Mouse (Mus musculus): Measurements from ENCODE around the gene Klk1.
"Not testable (repeated sequence)": the region's sequence is repeated elsewhere in the genome, so short reads cannot be mapped to it uniquely, and the experiment has no call there.

The Klk1 gene

DNA sequence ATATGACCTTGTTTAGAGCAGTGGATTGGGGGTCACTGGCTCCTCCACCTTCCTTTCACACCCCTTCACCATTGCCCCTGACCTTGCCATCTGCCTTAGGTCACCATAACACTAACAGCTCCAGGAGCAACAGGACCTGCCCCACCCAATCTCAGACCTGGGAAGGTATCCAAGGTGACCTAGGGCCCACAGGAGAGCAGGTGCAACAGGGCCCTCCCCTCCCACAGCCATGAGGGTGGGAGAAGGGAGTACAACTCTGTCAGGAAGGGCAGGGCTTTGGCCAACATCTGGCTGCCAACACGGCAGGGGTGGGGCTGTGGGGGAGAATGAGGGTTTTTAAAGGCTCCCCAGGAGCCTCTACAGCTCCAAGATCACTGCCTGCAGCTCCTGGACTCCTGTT is at the start of gene Klk1:
TSS of gene Klk1 (plus strand) at position 285 of the 400 bp plus-strand sequence.
- DNase-seq (ENCODE audit: low read depth, low spot score) = peak; percentile 83

- DNase-seq (ENCODE audit: low read depth, low spot score) = peak; percentile 56
Measured at GRCm38 (mm10) chr7:44179299-44180045, 45.7 kb upstream of the Klk1 start.

GRCm38 (mm10) chr7:44186516-44186915 is 38.6 kb upstream of the Klk1 start:
- peak; percentile 7 for DNase-seq (ENCODE audit: low read depth, low spot score)

- DNase-seq (ENCODE audit: low read depth, low spot score) = not testable (repeated sequence)
Measured at GRCm38 (mm10) chr7:44187936-44188335, 37.2 kb upstream of the Klk1 start, which contains the start of gene Klk1b24. Gene Klk1b24, plus strand, starts transcription at chr7:44188236.

GRCm38 (mm10) chr7:44193466-44193865 is 31.7 kb upstream of the Klk1 start:
- DNase-seq (ENCODE audit: low read depth, low spot score) = not testable (repeated sequence)

GRCm38 (mm10) chr7:44197891-44198290 is 27.3 kb upstream of the Klk1 start, which contains the start of gene Klk1b3:
Gene Klk1b3, plus strand, starts transcription at chr7:44198191.
- DNase-seq (ENCODE audit: low read depth, low spot score) = no peak

DNA sequence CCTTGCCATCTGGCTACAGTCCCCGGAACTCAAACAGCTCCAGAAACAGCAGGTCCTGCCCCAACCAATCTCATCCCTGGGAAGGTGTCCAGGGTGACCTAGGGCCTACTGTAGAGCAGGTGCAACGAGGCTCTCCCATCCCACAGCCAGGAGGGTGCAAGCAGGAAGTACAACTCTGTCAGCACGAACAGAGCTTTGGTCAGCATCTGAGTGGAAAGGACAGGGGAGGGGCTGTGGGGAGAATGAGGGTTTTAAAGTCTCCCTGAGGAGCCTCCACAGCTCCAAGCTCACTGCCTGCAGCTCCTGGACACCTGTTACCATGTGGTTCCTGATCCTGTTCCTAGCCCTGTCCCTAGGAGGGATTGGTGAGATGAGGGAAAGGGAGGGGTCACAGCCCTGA is 18.0 kb upstream of the Klk1 start, which contains the start of gene Klk1b4:
TSS of gene Klk1b4 (plus strand) at position 301 of the 400 bp plus-strand sequence.
- DNase-seq (ENCODE audit: low read depth, low spot score) = not testable (repeated sequence)

GRCm38 (mm10) chr7:44208307-44208706 is 16.9 kb upstream of the Klk1 start:
- no peak for DNase-seq (ENCODE audit: low read depth, low spot score)

DNA sequence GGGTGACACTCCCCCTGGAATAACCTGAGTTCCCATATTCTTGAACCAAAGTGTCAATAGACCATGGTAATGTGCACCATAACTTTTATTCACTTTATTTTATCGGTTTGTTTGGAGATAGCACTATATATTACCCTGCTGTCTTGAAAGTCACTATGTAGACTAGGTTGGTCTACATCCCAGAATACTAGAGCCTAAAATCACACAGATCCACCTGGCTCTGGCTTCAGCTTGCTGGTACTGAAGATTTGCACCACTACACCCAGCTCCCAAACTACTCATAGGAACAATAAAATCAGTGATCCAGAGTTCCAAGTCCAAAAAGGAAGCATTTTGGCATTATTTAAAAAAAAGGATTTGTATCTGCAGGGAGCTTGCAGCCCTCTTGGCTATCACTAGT is 9.5 kb upstream of the Klk1 start, which contains the start of gene Klk1b5:
TSS of gene Klk1b5 (plus strand) at position 301 of the 400 bp plus-strand sequence.
- DNase-seq (ENCODE audit: low read depth, low spot score) = no peak

- not testable (repeated sequence) for DNase-seq (ENCODE audit: low read depth, low spot score)
Measured at GRCm38 (mm10) chr7:44221601-44222000, 3.6 kb upstream of the Klk1 start.

DNA sequence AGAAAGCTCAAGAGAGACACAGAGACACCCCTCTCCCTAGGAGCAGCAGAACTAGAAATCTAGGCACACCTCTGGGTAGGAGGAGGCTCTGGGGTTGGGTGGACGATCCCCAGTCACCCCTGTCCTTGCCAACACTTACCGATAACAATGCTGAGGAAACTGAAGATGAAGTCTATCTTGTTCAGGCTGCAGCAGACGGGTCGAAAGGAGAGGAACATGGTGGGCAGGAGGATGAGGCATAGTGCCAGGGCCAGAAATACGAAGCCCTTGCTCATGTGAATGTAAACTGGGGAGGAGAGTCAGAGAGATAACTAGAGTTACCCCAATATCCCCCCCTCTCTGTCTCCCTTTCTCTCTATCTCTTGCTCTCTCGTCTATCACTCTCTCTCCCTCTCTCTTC is 2.8 kb upstream of the Klk1 start:
- DNase-seq (ENCODE audit: low read depth, low spot score) = not testable (repeated sequence)

DNA sequence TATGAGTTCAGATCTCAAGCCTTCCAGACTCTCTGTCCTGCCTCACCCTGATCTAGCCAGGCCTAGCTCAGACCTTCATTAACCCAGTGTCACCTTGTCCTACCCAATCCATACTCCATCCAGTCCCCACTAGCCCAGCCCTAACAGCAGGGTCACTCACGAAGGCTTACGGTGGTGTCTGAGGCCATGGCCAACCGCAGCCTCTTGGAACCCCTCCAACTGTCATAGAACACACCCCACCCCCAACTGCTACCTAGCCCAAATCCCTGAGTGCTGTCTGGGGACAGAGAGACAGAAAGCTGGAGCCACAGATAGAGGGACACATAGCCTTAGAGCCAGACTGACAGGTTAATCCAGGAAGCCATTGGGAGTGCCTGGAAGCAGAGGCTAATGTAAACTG is 10.7 kb downstream of the Klk1 start, which contains the start of gene Gm36864:
TSS of gene Gm36864 (plus strand) at position 269 of the 400 bp plus-strand sequence.
- DNase-seq (ENCODE audit: low read depth, low spot score) = no peak

- no peak for DNase-seq (ENCODE audit: low read depth, low spot score)
Measured at GRCm38 (mm10) chr7:44239913-44240312, 14.8 kb downstream of the Klk1 start.

DNA sequence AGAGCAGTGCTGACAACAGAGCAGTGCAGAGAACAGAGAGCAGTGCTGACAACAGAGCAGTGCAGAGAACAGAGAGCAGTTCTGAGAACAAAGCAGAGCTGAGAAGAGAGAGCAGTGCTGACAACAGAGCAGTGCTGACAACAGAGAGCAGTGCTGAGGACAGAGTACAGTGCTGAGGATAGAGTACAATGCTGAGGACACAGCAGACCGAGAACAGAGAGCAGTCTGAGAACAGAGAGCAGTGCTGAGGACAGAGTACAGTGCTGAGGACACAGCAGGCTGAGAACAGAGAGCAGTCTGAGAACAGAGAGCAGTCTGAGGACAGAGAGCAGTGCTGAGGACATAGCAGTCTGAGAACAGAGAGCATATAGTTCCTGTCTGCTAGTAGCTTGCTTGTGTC is 15.6 kb downstream of the Klk1 start:
- no peak for DNase-seq (ENCODE audit: low read depth, low spot score)

GRCm38 (mm10) chr7:44241163-44241562 is 16.0 kb downstream of the Klk1 start:
- no peak for DNase-seq (ENCODE audit: low read depth, low spot score)

GRCm38 (mm10) chr7:44244080-44244479 is 18.9 kb downstream of the Klk1 start:
- DNase-seq (ENCODE audit: low read depth, low spot score) = no peak

GRCm38 (mm10) chr7:44246055-44246983 is 21.2 kb downstream of the Klk1 start, which contains the start of the genes 1700028J19Rik and 2410002F23Rik:
Gene 1700028J19Rik, minus strand, starts transcription at chr7:44246695.
Gene 2410002F23Rik, plus strand, starts transcription at chr7:44246722.
- peak; percentile 92 for DNase-seq (ENCODE audit: low read depth, low spot score)

- DNase-seq (ENCODE audit: low read depth, low spot score) = peak; percentile 74
Measured at GRCm38 (mm10) chr7:44246984-44247470, 21.9 kb downstream of the Klk1 start.

GRCm38 (mm10) chr7:44247971-44248370 is 22.8 kb downstream of the Klk1 start:
- DNase-seq (ENCODE audit: low read depth, low spot score) = no peak

GRCm38 (mm10) chr7:44249248-44249647 is 24.1 kb downstream of the Klk1 start:
- no peak for DNase-seq (ENCODE audit: low read depth, low spot score)

DNA sequence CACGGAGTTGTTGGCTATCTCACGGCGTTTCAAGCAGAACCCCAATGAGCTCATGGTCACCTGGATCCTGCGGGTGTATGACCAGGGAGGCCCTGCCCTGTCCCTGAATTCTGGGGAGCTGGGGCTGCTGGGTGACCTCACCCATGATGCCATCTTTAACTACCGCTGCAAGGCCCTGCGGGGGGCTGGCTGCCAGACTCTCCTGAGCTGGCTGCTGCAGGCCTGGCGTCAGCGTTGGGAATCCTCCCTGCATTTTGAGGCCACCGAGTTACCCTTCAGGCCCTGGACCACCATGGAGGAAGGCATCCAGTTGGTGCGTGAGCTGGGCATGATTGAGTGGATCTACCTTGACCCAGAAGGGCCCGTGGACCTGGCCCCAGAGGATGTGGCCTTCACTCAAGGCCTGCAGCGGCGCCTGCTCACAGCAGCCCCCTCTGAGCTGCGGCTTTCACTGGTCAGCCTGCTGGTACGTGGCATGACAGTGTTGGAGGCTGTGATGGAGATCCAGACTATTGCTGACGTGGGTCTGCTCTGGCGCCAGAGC is 25.6 kb downstream of the Klk1 start:
- not testable (repeated sequence) for DNase-seq (ENCODE audit: low read depth, low spot score)

All from ES-CJ7 (cell line).